Mouse (Mus musculus) MEL (cell line): ENCODE measurements around the gene Gm15319.
"Not testable (repeated sequence)": the region's sequence is repeated elsewhere in the genome, so short reads cannot be mapped to it uniquely, and the experiment has no call there.

ENCODE experiments used
- BHLHE40 ChIP-seq: IDR thresholded peaks from 2 replicates; pipeline ENCODE4 v1.6.1; 2012; ENCODE audit warnings: low read depth, mild to moderate bottlenecking, inconsistent platforms, low read length, improper control_type of control experiment, borderline replicate concordance
- CTCF ChIP-seq, 3 experiments: IDR thresholded peaks in 2 of 3; conservative IDR thresholded peaks in 1 of 3; 2 replicates each; pipeline ENCODE4 v1.5.1; 2011 to 2012; ENCODE audit warnings: low read length in 3 of 3, low read depth in 2 of 3, mild to moderate bottlenecking in 2 of 3, improper control_type of control experiment in 1 of 3, inconsistent platforms in 1 of 3, mixed read lengths in 1 of 3, moderate library complexity in 1 of 3; ENCODE audit not compliant: control insufficient read depth in 1 of 3, insufficient read depth in 1 of 3, poor library complexity in 1 of 3, severe bottlenecking in 1 of 3
- EP300 ChIP-seq, 2 experiments: IDR thresholded peaks; 2 replicates each; pipeline ENCODE4 v1.6.1; 2011; ENCODE audit warnings: improper control_type of control experiment in 2 of 2, low read length in 2 of 2, low read depth in 1 of 2, mild to moderate bottlenecking in 1 of 2
- ETS1 ChIP-seq: IDR thresholded peaks from 2 replicates; pipeline ENCODE4 v1.6.1; 2012; ENCODE audit warnings: low read depth, mild to moderate bottlenecking, inconsistent platforms, low read length, improper control_type of control experiment, moderate library complexity
- GABPA ChIP-seq: IDR thresholded peaks from 2 replicates; pipeline ENCODE4 v1.6.1; 2012; ENCODE audit warnings: low read depth, mild to moderate bottlenecking, inconsistent platforms, low read length, improper control_type of control experiment, moderate library complexity
- HCFC1 ChIP-seq: IDR thresholded peaks from 2 replicates; pipeline ENCODE4 v1.6.1; 2012; ENCODE audit warnings: low read depth, mild to moderate bottlenecking, inconsistent platforms, low read length, improper control_type of control experiment, moderate library complexity
- KAT2A ChIP-seq: conservative IDR thresholded peaks from 2 replicates; pipeline ENCODE4 v1.6.1; 2012; ENCODE audit warnings: low read depth, low read length, improper control_type of control experiment, inconsistent platforms
- POLR2A ChIP-seq, 2 experiments: IDR thresholded peaks; 2 replicates each; pipeline ENCODE4 v1.6.1; 2011 to 2012; ENCODE audit warnings: low read length in 2 of 2, mild to moderate bottlenecking in 2 of 2, control low read depth in 1 of 2, improper control_type of control experiment in 1 of 2, low read depth in 1 of 2, moderate library complexity in 1 of 2; ENCODE audit not compliant: control insufficient read depth in 1 of 2, insufficient read depth in 1 of 2, poor library complexity in 1 of 2
- POLR2AphosphoS2 ChIP-seq: IDR thresholded peaks from 2 replicates; pipeline ENCODE4 v1.6.1; 2011; ENCODE audit warnings: low read length, improper control_type of control experiment
- USF1 ChIP-seq: IDR thresholded peaks from 2 replicates; pipeline ENCODE4 v1.6.1; 2014; ENCODE audit warnings: low read depth, mild to moderate bottlenecking, inconsistent platforms, low read length, improper control_type of control experiment, moderate library complexity
- USF2 ChIP-seq, 2 experiments: IDR thresholded peaks; 2 replicates each; pipeline ENCODE4 v1.6.1; 2011 to 2012; ENCODE audit warnings: improper control_type of control experiment in 2 of 2, low read length in 2 of 2, borderline replicate concordance in 1 of 2, inconsistent platforms in 1 of 2, low read depth in 1 of 2, mild to moderate bottlenecking in 1 of 2; ENCODE audit not compliant: insufficient read depth in 1 of 2

- not testable (repeated sequence) for TF ChIP-seq POLR2A (IDR thresholded peaks at IDR 0.05; ENCODE audit: control insufficient read depth in 1 of 2, insufficient read depth in 1 of 2, low read depth in 1 of 2, low read length in 2 of 2, poor library complexity in 1 of 2); ETS1; CTCF (IDR thresholded peaks at IDR 0.05 in 2 of 3, conservative IDR thresholded peaks at IDR 0.05 in 1 of 3; ENCODE audit: control insufficient read depth in 1 of 3, insufficient read depth in 1 of 3, low read depth in 2 of 3, low read length in 3 of 3, poor library complexity in 1 of 3, severe bottlenecking in 1 of 3); HCFC1; POLR2AphosphoS2; BHLHE40; KAT2A; GABPA; USF2 (IDR thresholded peaks at IDR 0.05; ENCODE audit: borderline replicate concordance in 1 of 2, insufficient read depth in 1 of 2, low read depth in 1 of 2, low read length in 2 of 2); USF1; EP300 (IDR thresholded peaks at IDR 0.05; ENCODE audit: low read depth in 1 of 2, low read length in 2 of 2)
Observed at GRCm38 (mm10) chr8:20300042-20300441, 63.0 kb downstream of the Gm15319 start.
